ENCODE assay signal across 10 mouse cellular contexts in genomic region chr1:162643752-162644151, GRCm38 (mm10). TPM values are rescaled to one million over a fixed set of nuclear protein-coding genes. Genes with fewer than 3 reads are reported as not detected.
DNase-seq lines count a peak whose midpoint lies in the region; ATAC-seq lines count a peak whose summit lies in the region.
"Had no signal": no experiment of that assay in that cellular context is flagged by ENCODE, and none has a peak within 500 bp of the region (broad histone marks: within the 10 kb centered on the region; RNA-seq: fewer than 3 reads in every experiment).

No protein-coding gene starts in this region.

- H3K9me3 ChIP-seq in intestine, embryonic 16.5 days (ENCODE audit: control insufficient read depth, low read length), result no peaks in the 10 kb centered on the region

- ATAC-seq in megakaryocyte progenitor cell, adult 5-6 weeks (replicated peaks; ENCODE audit: poor library complexity), result no peak
- ATAC-seq in intestine, embryonic 16.5 days, result no peak

- no peak overlapping the region for H3K9ac ChIP-seq in intestine, embryonic 16.5 days (ENCODE audit: low read depth, low read length)

- no peak overlapping the region for H3K27ac ChIP-seq in intestine, embryonic 16.5 days (ENCODE audit: low read length)

- DNase-seq in ovary, adult 18-20 months (ENCODE audit: low spot score), result peak; percentile 65
- DNase-seq in ovary, postnatal 10 days (ENCODE audit: low spot score), result no peak
- peak; percentile 63 for DNase-seq in cerebellum, adult 8-10 months
- DNase-seq in gonadal fat pad, adult 2 months (ENCODE audit: low read depth), result peak; percentile 80
- peak; percentile 57 to 90 for DNase-seq in layer of hippocampus, postnatal 14 days (ENCODE audit: low spot score in 2 of 2)
- DNase-seq in right cerebral cortex, adult 18-20 months, result peak; percentile 50

- no peaks in the 10 kb centered on the region for H3K4me1 ChIP-seq in intestine, embryonic 16.5 days (ENCODE audit: control insufficient read depth, insufficient read depth, low read length)

- H3K36me3 ChIP-seq in intestine, embryonic 16.5 days (ENCODE audit: control insufficient read depth, insufficient read depth, low read length), result no peaks in the 10 kb centered on the region

- WGBS in intestine, embryonic 16.5 days, result 44% methylated on average over 4 of the region's 4 CpGs

- H3K27me3 ChIP-seq in intestine, embryonic 16.5 days (replicated peaks; ENCODE audit: control insufficient read depth, insufficient read depth, low read length), result no peaks in the 10 kb centered on the region

- H3K4me2 ChIP-seq in intestine, embryonic 16.5 days (ENCODE audit: low read depth, low read length), result no peak overlapping the region

- H3K4me3 ChIP-seq in intestine, embryonic 16.5 days (ENCODE audit: low read length), result no peak overlapping the region

RNA-seq across cellular contexts. Expression of gene Myoc, which starts 4.8 kb away (rescaled TPM):
- polyA plus RNA-seq in gonadal fat pad, adult 2 months (2012; rRNA removed), result 1.0 and 3.6 TPM in 2 replicates
- total RNA-seq in layer of hippocampus, postnatal 14 days (2021), result 1 to 10 TPM; 7.8 to 9.7 TPM
- total RNA-seq in megakaryocyte progenitor cell, adult 5-6 weeks (2015), result not detected in 2 replicates
- total RNA-seq in megakaryocyte progenitor cell, adult 5-6 weeks (2017), result not detected in 2 replicates
- 0.06 and 0.18 TPM in 2 replicates for polyA plus RNA-seq in intestine, embryonic 16.5 days (2015; fragmentation: Nextera tagmentation; extraction: Ambion mirVana)
- total RNA-seq: hematopoietic stem cell, adult 5-6 weeks had no signal
- polyA plus RNA-seq: neural tube, embryonic 11.5 days had no signal

RNA-seq across cellular contexts. Expression of gene Myocos, which starts 14.3 kb away (rescaled TPM):
- polyA plus RNA-seq in gonadal fat pad, adult 2 months (2012; rRNA removed), result not detected in 2 replicates
- not detected for total RNA-seq in layer of hippocampus, postnatal 14 days (2021)
- total RNA-seq in megakaryocyte progenitor cell, adult 5-6 weeks (2015), result not detected in 2 replicates
- not detected in 2 replicates for total RNA-seq in megakaryocyte progenitor cell, adult 5-6 weeks (2017)
- not detected in 2 replicates for polyA plus RNA-seq in intestine, embryonic 16.5 days (2015; fragmentation: Nextera tagmentation; extraction: Ambion mirVana)
- total RNA-seq: hematopoietic stem cell, adult 5-6 weeks had no signal
- polyA plus RNA-seq: neural tube, embryonic 11.5 days had no signal

Comparison
In these comparisons a context has a peak if more than half of its experiments do, and no peak if none do; other contexts are left out.
1. RNA of gene Myoc, which starts 4.8 kb away (total RNA-seq): 7.8 to 9.7 TPM in layer of hippocampus, postnatal 14 days; not detected in megakaryocyte progenitor cell, adult 5-6 weeks; every median in the first group is over 4 times any median in the second.